Mouse (Mus musculus) liver, postnatal 0 days (tissue): ENCODE results near the gene Cst8.

ENCODE experiments used
- CTCF ChIP-seq: sonication (generic); IDR thresholded peaks from 2 replicates; pipeline ENCODE4 v1.5.1; 2016; ENCODE audit warnings: antibody characterized with exemption, low read depth
- EP300 ChIP-seq: IDR thresholded peaks from 2 replicates; pipeline ENCODE4 v1.6.1; 2016; ENCODE audit warnings: antibody characterized with exemption, low read depth, mild to moderate bottlenecking

DNA sequence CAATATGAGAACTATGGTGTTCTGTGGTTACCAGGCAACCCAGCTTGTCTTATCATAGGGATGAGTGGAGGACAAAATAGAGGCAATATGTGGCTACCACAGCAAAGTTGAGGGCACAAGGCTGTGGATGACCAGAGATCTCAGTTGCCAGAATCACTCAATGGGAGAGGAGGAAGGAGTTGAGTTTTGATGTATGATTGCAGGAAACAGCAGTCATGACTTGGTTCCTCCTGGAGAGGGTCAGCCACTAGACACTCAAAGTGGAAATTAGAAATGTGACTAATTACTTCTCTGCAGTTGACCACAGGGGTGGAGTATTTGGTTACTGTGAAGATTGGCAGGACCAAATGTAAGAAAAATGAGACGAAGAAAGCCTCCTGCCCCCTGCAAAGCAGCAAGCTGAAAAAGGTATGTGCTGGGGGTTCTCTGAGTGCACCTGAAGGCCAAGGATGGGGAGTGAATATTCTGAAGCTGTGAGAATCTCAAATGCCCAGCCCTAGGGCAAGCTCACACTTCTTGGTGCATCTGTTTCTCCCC is 44.2 kb upstream of the Cst8 start:
- TF ChIP-seq CTCF (no peak), EP300 (no peak)
